Mouse (Mus musculus): Measurements from ENCODE around the gene Myh13.
A peak's percentile ranks its signal among the peaks of the same experiment; 100 is the strongest.

Gene Myh13

GRCm38 (mm10) chr11:67321358-67321757 is at the start of gene Myh13:
Gene Myh13 (plus strand): TSS chr11:67321658.
- no peak for DNase-seq (ENCODE audit: low read depth, low spot score)

- no peak for DNase-seq (ENCODE audit: low read depth, low spot score)
These were observed 44.8 kb upstream of the Myh13 start, which contains the start of gene Myh8 for GRCm38 (mm10) chr11:67276601-67277174. Gene Myh8 (plus strand): TSS chr11:67277124.

GRCm38 (mm10) chr11:67293440-67293839 is 28.0 kb upstream of the Myh13 start:
- DNase-seq (ENCODE audit: low read depth, low spot score), result no peak

GRCm38 (mm10) chr11:67313733-67314452 is 7.6 kb upstream of the Myh13 start:
- no peak for DNase-seq (ENCODE audit: low read depth, low spot score)

- DNase-seq (ENCODE audit: low read depth, low spot score), result peak; percentile 39
These were observed 5.1 kb downstream of the Myh13 start for GRCm38 (mm10) chr11:67326536-67326935.

- DNase-seq (ENCODE audit: low read depth, low spot score), result no peak
These were observed 23.1 kb downstream of the Myh13 start for GRCm38 (mm10) chr11:67344556-67344955.

GRCm38 (mm10) chr11:67345186-67345855 is 23.9 kb downstream of the Myh13 start:
- no peak for DNase-seq (ENCODE audit: low read depth, low spot score)

- DNase-seq (ENCODE audit: low read depth, low spot score), result no peak
These were observed 24.4 kb downstream of the Myh13 start for GRCm38 (mm10) chr11:67345856-67346236.

GRCm38 (mm10) chr11:67350153-67350768 is 28.8 kb downstream of the Myh13 start:
- DNase-seq (ENCODE audit: low read depth, low spot score), result peak; percentile 87

- DNase-seq (ENCODE audit: low read depth, low spot score), result peak; percentile 41
These were observed 31.6 kb downstream of the Myh13 start for GRCm38 (mm10) chr11:67353011-67353410.

GRCm38 (mm10) chr11:67358031-67358430 is 36.6 kb downstream of the Myh13 start:
- no peak for DNase-seq (ENCODE audit: low read depth, low spot score)

- DNase-seq (ENCODE audit: low read depth, low spot score), result no peak
These were observed 40.8 kb downstream of the Myh13 start for GRCm38 (mm10) chr11:67362236-67362635.

- no peak for DNase-seq (ENCODE audit: low read depth, low spot score)
These were observed 43.1 kb downstream of the Myh13 start for GRCm38 (mm10) chr11:67364551-67364950.

- no peak for DNase-seq (ENCODE audit: low read depth, low spot score)
These were observed 43.7 kb downstream of the Myh13 start for GRCm38 (mm10) chr11:67364986-67365721.

- no peak for DNase-seq (ENCODE audit: low read depth, low spot score)
These were observed 45.5 kb downstream of the Myh13 start for GRCm38 (mm10) chr11:67366936-67367335.

GRCm38 (mm10) chr11:67373333-67373732 is 51.9 kb downstream of the Myh13 start:
- DNase-seq (ENCODE audit: low read depth, low spot score), result peak; percentile 77

GRCm38 (mm10) chr11:67376308-67376707 is 54.9 kb downstream of the Myh13 start:
- DNase-seq (ENCODE audit: low read depth, low spot score), result peak; percentile 42

GRCm38 (mm10) chr11:67379703-67380510 is 58.4 kb downstream of the Myh13 start:
- peak; percentile 66 for DNase-seq (ENCODE audit: low read depth, low spot score)

GRCm38 (mm10) chr11:67381833-67382232 is 60.4 kb downstream of the Myh13 start:
- DNase-seq (ENCODE audit: low read depth, low spot score), result no peak

- no peak for DNase-seq (ENCODE audit: low read depth, low spot score)
These were observed 63.2 kb downstream of the Myh13 start for GRCm38 (mm10) chr11:67384653-67385052.
